Mouse (Mus musculus) ES-Bruce4 (cell line): Measurements from ENCODE around the gene Ccnt2. TPM values are rescaled to one million over a fixed set of nuclear protein-coding genes. Genes with fewer than 3 reads are reported as not detected.
"Not testable (repeated sequence)": the region's sequence is repeated elsewhere in the genome, so short reads cannot be mapped to it uniquely, and the experiment has no call there.

ENCODE experiments used
- H3K27ac ChIP-seq: 2 replicates; pipeline ENCODE4 v1.5.1; 2012; ENCODE audit warnings: low read length, inconsistent platforms; ENCODE audit not compliant: insufficient read depth
- H3K27me3 ChIP-seq: 2 replicates; pipeline ENCODE4 v1.6.1; 2012; ENCODE audit warnings: mild to moderate bottlenecking, low read length, inconsistent platforms; ENCODE audit not compliant: control insufficient read depth, poor library complexity, insufficient read depth, severe bottlenecking
- H3K36me3 ChIP-seq: 2 replicates; pipeline ENCODE4 v1.6.1; 2012; ENCODE audit warnings: inconsistent platforms, mild to moderate bottlenecking, low read length, moderate library complexity; ENCODE audit not compliant: control insufficient read depth, poor library complexity, insufficient read depth, severe bottlenecking
- H3K4me1 ChIP-seq: one replicate; pipeline ENCODE4 v1.8.1; 2011; ENCODE audit warnings: low read length; ENCODE audit not compliant: control insufficient read depth, insufficient read depth
- H3K4me3 ChIP-seq: 2 replicates; pipeline ENCODE4 v1.5.1; 2011; ENCODE audit warnings: low read depth, mild to moderate bottlenecking, low read length
- H3K9ac ChIP-seq: 2 replicates; pipeline ENCODE4 v1.6.1; 2012; ENCODE audit warnings: low read depth, mild to moderate bottlenecking, inconsistent platforms; ENCODE audit not compliant: poor library complexity, severe bottlenecking
- H3K9me3 ChIP-seq: replicated peaks from 2 replicates; pipeline ENCODE4 v1.6.1; 2012; ENCODE audit warnings: mild to moderate bottlenecking, low read length, inconsistent platforms; ENCODE audit not compliant: control insufficient read depth, poor library complexity, insufficient read depth, severe bottlenecking
- CTCF ChIP-seq: IDR thresholded peaks from one replicate; pipeline ENCODE4 v1.8.1; 2011; ENCODE audit warnings: low read depth, low read length
- EP300 ChIP-seq: IDR thresholded peaks from 2 replicates; pipeline ENCODE4 v1.6.1; 2011; ENCODE audit warnings: low read depth, low read length; ENCODE audit not compliant: insufficient read depth
- POLR2A ChIP-seq: IDR thresholded peaks from one replicate; pipeline ENCODE4 v1.8.1; 2011; ENCODE audit warnings: low read length; ENCODE audit not compliant: insufficient read depth
- polyA plus RNA-seq: library from polyadenylated mRNA; stranded (reverse); fragments of >200 nt; gene quantifications from 2 replicates; pipeline ENCODE4 v1.2.4, GENCODE M21; 2011; ENCODE audit warnings: low read depth; ENCODE audit not compliant: missing spikeins, insufficient read depth, insufficient read length

The Ccnt2 gene
- polyA plus RNA-seq, 1 experiment = 120 TPM

DNA sequence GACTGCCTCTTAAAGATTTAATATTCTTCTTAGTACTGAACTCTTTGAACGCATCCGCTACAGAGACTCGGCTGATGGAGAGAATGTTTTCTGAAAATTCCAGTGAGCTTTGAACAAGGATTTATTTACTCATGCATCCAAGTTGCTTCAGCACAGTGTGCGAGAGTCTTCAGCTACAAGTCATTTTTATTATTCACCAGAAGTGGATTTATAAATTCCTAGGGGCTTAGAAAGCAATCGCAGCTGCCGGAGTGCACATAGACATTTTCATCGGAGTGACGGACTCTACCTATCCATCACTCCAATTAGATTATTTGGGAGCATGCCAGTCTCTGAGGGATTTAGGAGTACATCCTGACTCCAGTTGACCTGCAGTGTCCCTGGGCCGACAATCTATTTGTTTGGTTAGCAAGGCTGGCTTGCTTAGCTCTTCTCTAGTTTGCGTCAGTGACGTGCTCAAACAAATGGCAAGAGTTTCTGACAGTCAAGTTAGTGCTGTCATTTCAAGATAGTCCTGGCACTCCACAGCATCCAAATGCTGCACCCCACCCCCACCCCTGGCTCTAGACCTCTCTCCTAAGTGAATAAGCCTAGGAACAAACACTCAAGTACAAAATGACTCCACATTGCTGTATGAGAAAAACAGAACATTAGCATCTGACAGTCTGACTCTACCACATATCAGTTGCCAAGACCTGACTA is 23.4 kb upstream of the Ccnt2 start:
- no peak overlapping the region for H3K27ac ChIP-seq
- H3K36me3 ChIP-seq = no peaks in the 10 kb centered on the region
- no peak overlapping the region for H3K4me3 ChIP-seq
- no peaks in the 10 kb centered on the region for H3K27me3 ChIP-seq
- H3K4me1 ChIP-seq = no peaks in the 10 kb centered on the region
- H3K9me3 ChIP-seq = no peaks in the 10 kb centered on the region; the same call in 1 of the 2 replicates
- no peak overlapping the region for H3K9ac ChIP-seq
- TF ChIP-seq POLR2A = no peak
- no peak for TF ChIP-seq CTCF
- TF ChIP-seq EP300 = no peak

DNA sequence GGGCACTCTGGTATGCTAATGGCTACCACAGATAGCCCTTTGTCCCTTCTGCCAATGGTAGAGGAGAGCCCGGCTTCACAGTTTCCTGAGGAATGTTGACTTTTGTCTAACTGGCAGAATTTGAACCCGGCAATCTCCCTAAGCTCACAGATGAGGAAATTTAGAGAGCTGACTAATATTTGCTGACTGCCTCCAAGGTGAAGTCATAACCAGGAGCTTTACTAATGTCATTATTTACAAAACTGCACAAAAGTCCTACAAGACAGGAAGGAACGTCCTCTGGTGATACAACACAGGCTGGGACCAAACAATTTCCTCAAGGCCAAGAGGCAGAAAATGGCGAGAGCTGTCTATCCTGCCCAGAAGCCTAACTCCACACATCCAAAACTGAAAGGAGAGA is 18.2 kb upstream of the Ccnt2 start:
- Histone ChIP-seq H3K9ac (no peak overlapping the region), H3K27ac (no peak overlapping the region), H3K4me3 (no peak overlapping the region), H3K27me3 (no peaks in the 10 kb centered on the region; the same call in 1 of the 2 replicates), H3K9me3 (no peaks in the 10 kb centered on the region), H3K4me1 (no peaks in the 10 kb centered on the region), H3K36me3 (no peaks in the 10 kb centered on the region)
- TF ChIP-seq EP300 = no peak
- TF ChIP-seq POLR2A = no peak
- TF ChIP-seq CTCF = no peak

DNA sequence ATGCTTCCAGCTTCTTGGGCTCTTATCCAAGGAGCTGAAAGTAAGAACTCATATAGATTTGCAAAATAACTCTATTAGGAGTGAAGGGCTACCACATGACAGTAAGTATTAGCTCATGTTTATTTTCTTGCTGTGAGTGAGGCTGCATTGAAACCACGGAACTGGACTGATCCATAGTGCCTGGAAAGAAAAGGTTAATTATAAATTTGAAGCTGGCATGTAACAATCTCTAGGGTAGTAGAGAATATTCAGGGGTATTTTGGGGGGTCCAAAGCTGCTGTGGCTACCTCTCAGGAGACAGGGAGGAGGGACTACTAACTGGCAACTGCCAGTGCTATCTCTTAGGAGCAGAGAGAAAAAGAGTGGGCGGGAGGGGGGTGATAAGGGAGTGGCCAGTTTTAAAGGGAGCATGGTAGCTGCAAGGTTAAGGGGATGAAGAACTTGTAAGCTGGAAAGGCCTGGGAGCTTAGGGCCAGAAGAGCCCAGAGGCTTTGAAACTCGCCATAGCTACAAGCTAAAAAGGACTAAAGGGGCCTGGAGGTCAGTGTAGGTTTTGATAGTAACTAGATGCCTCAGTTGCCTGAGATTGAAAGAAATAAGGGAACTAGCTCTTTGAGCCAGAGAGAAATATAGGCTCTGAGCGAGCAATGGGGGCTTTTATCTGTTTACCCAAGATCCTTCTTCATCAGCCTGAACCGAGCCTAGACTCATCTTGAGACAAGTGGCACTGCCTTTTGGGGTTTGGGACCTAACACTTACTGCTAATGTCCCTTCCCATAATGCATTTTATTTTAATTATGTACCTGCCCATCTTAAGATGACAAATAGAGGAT is 17.4 kb upstream of the Ccnt2 start:
- no peak for TF ChIP-seq POLR2A
- H3K9ac ChIP-seq = no peak overlapping the region
- H3K27me3 ChIP-seq = no peaks in the 10 kb centered on the region; the same call in 1 of the 2 replicates
- no peaks in the 10 kb centered on the region for H3K4me1 ChIP-seq
- H3K4me3 ChIP-seq = no peak overlapping the region
- H3K36me3 ChIP-seq = no peaks in the 10 kb centered on the region
- no peak overlapping the region for H3K27ac ChIP-seq
- no peaks in the 10 kb centered on the region for H3K9me3 ChIP-seq

DNA sequence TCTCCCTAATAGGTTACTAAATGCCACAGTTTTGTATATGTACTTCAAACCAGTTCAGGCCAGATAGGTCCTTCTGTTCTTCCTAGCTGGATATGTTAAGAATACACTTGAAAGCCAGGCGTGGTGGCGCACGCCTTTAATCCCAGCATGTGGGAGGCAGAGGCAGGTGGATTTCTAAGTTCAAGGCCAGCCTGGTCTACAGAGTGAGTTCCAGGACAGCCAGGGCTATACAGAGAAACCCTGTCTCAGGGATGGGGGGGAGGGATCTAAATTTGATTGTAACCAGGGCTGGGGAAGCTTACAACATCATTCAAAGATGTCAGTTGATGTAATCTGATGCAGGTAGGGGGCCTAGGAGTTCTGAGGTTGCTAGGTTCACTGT is 16.8 kb upstream of the Ccnt2 start:
- not testable (repeated sequence) for H3K4me3 ChIP-seq, H3K4me1 ChIP-seq, H3K27ac ChIP-seq, H3K9ac ChIP-seq, H3K27me3 ChIP-seq, H3K9me3 ChIP-seq, H3K36me3 ChIP-seq

DNA sequence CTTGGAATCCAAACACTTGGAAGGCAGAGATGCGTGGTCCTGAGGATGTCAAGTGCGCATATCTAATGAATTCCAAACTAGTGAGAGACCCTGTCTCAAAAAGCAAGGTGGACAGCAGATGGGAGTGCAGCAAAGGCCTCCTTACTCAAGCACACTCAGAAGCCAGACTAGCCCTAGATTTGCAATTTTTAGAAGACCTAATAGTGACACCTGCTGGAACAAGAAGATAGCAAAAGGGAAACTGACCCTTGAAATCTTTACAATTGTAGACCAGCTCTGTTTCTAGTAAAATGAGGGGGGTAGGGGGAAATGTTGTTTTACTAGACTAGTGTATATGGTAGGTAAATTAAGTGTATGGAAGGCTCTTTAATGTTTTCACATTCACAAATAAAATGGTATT is 8.5 kb upstream of the Ccnt2 start:
- no peaks in the 10 kb centered on the region for H3K27me3 ChIP-seq
- H3K27ac ChIP-seq = no peak overlapping the region
- H3K9ac ChIP-seq = no peak overlapping the region
- H3K36me3 ChIP-seq = no peaks in the 10 kb centered on the region
- no peak overlapping the region for H3K4me3 ChIP-seq
- TF ChIP-seq POLR2A (no peak), EP300 (no peak), CTCF (no peak)
- no peaks in the 10 kb centered on the region for H3K4me1 ChIP-seq
- no peaks in the 10 kb centered on the region for H3K9me3 ChIP-seq

DNA sequence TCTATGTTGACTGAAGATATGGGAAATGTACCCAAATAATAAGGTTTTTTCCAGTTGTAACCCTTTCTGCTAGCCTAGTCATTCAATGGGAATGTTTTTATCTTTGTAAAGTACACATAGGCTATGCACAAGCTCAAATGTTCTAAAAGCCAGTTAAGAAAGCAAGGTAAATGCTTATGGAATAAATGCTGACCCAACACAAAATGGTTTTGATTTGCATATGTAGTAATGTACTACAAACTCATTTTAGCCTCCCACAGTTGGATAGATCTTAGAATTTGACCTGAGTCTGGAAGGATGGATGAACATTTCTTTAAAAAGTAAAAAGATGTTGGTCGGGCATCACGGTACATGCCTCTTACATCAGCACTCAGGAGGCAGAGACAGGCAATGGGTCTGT is 7.2 kb upstream of the Ccnt2 start:
- Histone ChIP-seq H3K9me3 (no peaks in the 10 kb centered on the region), H3K4me1 (no peaks in the 10 kb centered on the region), H3K9ac (no peak overlapping the region), H3K27me3 (no peaks in the 10 kb centered on the region), H3K36me3 (peaks cover 2% of the 10 kb centered on the region; the same call in 1 of the 2 replicates), H3K27ac (no peak overlapping the region), H3K4me3 (no peak overlapping the region)
- no peak for TF ChIP-seq POLR2A
- TF ChIP-seq CTCF = no peak
